Mouse (Mus musculus) left cerebral cortex, adult 2 months (tissue): Measurements from ENCODE around the gene Jsrp1. TPM values are rescaled to one million over a fixed set of nuclear protein-coding genes. Genes with fewer than 3 reads are reported as not detected.

ENCODE experiments used
- DNase-seq, 2 experiments: peaks; one replicate each; pipeline ENCODE4 v3.0.0; 2021 to 2022; ENCODE audit warnings: low spot score in 2 of 2, mixed read lengths in 1 of 2; ENCODE audit errors: extremely low spot score in 1 of 2
- H3K27ac ChIP-seq: fragments of 200-600 bp; 2 replicates; pipeline ENCODE4 v1.8.1; 2022
- H3K4me3 ChIP-seq: fragments of 200-600 bp; 2 replicates; pipeline ENCODE4 v1.8.1; 2022
- CTCF ChIP-seq: fragments of 200-600 bp; IDR thresholded peaks from 2 replicates; pipeline ENCODE4 v1.8.1; 2022; ENCODE audit warnings: antibody characterized with exemption, mild to moderate bottlenecking, moderate library complexity
- intact Hi-C: fragments of 180-260 bp; cut with DNase I; formaldehyde crosslinking; loops from one replicate; pipeline ENCODE4 v1.15.1; 2025
- total RNA-seq, 2 experiments: library from RNA; stranded (reverse); gene quantifications; 2 replicates each; pipeline ENCODE4 v1.2.3; 2021

Gene Jsrp1
- total RNA-seq, 2 experiments from 2014 or later = 5.9 to 7.4 TPM

GRCm38 (mm10) chr10:80784871-80785270 is 28.4 kb downstream of the Jsrp1 start:
- intact Hi-C loops = no loop called here
- H3K27ac ChIP-seq = peak overlapping the region; percentile 78
- no peak for DNase-seq
- H3K4me3 ChIP-seq = no peak overlapping the region
- TF ChIP-seq CTCF = no peak

GRCm38 (mm10) chr10:80784302-80784701 is 29.0 kb downstream of the Jsrp1 start:
- Histone ChIP-seq H3K4me3 (no peak overlapping the region), H3K27ac (peak overlapping the region; percentile 78)
- intact Hi-C loops = no loop called here
- no peak for DNase-seq
- TF ChIP-seq CTCF = no peak

GRCm38 (mm10) chr10:80779565-80779964 is 33.7 kb downstream of the Jsrp1 start:
- no peak for TF ChIP-seq CTCF
- intact Hi-C loops = no loop called here
- Histone ChIP-seq H3K27ac (no peak overlapping the region), H3K4me3 (no peak overlapping the region)
- no peak for DNase-seq

GRCm38 (mm10) chr10:80777123-80777522 is 36.2 kb downstream of the Jsrp1 start:
- no peak overlapping the region for H3K4me3 ChIP-seq
- intact Hi-C loops = no loop called here
- no peak for TF ChIP-seq CTCF
- H3K27ac ChIP-seq = no peak overlapping the region
- peak in 1 of 2 experiments; percentile 10 for DNase-seq

- intact Hi-C loops = no loop called here
- H3K27ac ChIP-seq = no peak overlapping the region
- no peak for TF ChIP-seq CTCF
Observed at GRCm38 (mm10) chr10:80776358-80776869, 36.9 kb downstream of the Jsrp1 start.

GRCm38 (mm10) chr10:80775731-80776130 is 37.6 kb downstream of the Jsrp1 start:
- Histone ChIP-seq H3K27ac (no peak overlapping the region; the same call in 1 of the 2 replicates), H3K4me3 (no peak overlapping the region)
- intact Hi-C loops = no loop called here
- no peak for TF ChIP-seq CTCF
- DNase-seq = no peak

More at GRCm38 (mm10) chr10:80776358-80776869, 36.9 kb downstream of the Jsrp1 start:
- H3K4me3 ChIP-seq = no peak overlapping the region
- DNase-seq = no peak

- H3K27ac ChIP-seq = peak overlapping the region; percentile 50
- no peak for TF ChIP-seq CTCF
- intact Hi-C loops = loop anchor here (1.0 kb wide), 1 partner anchor 24 kb away; no protein-coding TSS in a partner anchor
- no peak for DNase-seq
- H3K4me3 ChIP-seq = no peak overlapping the region
Observed at GRCm38 (mm10) chr10:80774981-80775380, 38.3 kb downstream of the Jsrp1 start.

GRCm38 (mm10) chr10:80774549-80774948 is 38.7 kb downstream of the Jsrp1 start:
- no peak overlapping the region for H3K4me3 ChIP-seq
- intact Hi-C loops = loop anchor here (1.0 kb wide), 1 partner anchor 23 kb away; no protein-coding TSS in a partner anchor
- peak; percentile 86 to 89 for DNase-seq
- no peak; the same call in none of the 2 replicates for TF ChIP-seq CTCF
- H3K27ac ChIP-seq = peak overlapping the region; percentile 92

GRCm38 (mm10) chr10:80773816-80774215 is 39.5 kb downstream of the Jsrp1 start:
- intact Hi-C loops = loop anchor here (1.0 kb wide), 1 partner anchor 23 kb away; no protein-coding TSS in a partner anchor
- Histone ChIP-seq H3K4me3 (no peak overlapping the region), H3K27ac (peak overlapping the region; percentile 92)
- no peak for TF ChIP-seq CTCF
- DNase-seq = no peak

GRCm38 (mm10) chr10:80768365-80768764 is 44.9 kb downstream of the Jsrp1 start:
- DNase-seq = no peak
- no peak overlapping the region for H3K4me3 ChIP-seq
- H3K27ac ChIP-seq = no peak overlapping the region
- no peak for TF ChIP-seq CTCF
- intact Hi-C loops = no loop called here

GRCm38 (mm10) chr10:80766161-80766815 is 47.0 kb downstream of the Jsrp1 start:
- intact Hi-C loops = no loop called here
- no peak for DNase-seq
- no peak overlapping the region for H3K4me3 ChIP-seq
- no peak for TF ChIP-seq CTCF
- peak overlapping the region; percentile 65 for H3K27ac ChIP-seq

- DNase-seq = no peak
- H3K27ac ChIP-seq = no peak overlapping the region
- H3K4me3 ChIP-seq = no peak overlapping the region
- intact Hi-C loops = no loop called here
- no peak for TF ChIP-seq CTCF
Observed at GRCm38 (mm10) chr10:80765746-80766145, 47.6 kb downstream of the Jsrp1 start.

- Histone ChIP-seq H3K4me3 (no peak overlapping the region), H3K27ac (no peak overlapping the region)
- DNase-seq = no peak
- intact Hi-C loops = no loop called here
- no peak for TF ChIP-seq CTCF
Observed at GRCm38 (mm10) chr10:80763502-80763901, 49.8 kb downstream of the Jsrp1 start.
